Mouse (Mus musculus): ENCODE results near the gene Draxin.

- no peak for TF ChIP-seq CTCF (conservative IDR thresholded peaks at IDR 0.05; ENCODE audit: low read length)
- TF ChIP-seq POU5F1 (IDR thresholded peaks at IDR 0.05; ENCODE audit: borderline replicate concordance, low read length), result no peak
- no peak for TF ChIP-seq NANOG (IDR thresholded peaks at IDR 0.05; ENCODE audit: borderline replicate concordance, low read length)
These were observed 2.3 kb downstream of the Draxin start for GRCm38 (mm10) chr4:148128241-148128640.

Data from E14TG2a.4 (cell line).